Mouse (Mus musculus) neural tube, embryonic 15.5 days (tissue): ENCODE measurements around the gene Slc2a13. TPM values are rescaled to one million over a fixed set of nuclear protein-coding genes. Genes with fewer than 3 reads are reported as not detected.

ENCODE experiments used
- ATAC-seq: fragments of 200-750 bp; cut with Nextera tagmentation; 2 replicates; pipeline ENCODE4 v1.8.0; 2017; ENCODE audit warnings: mild to moderate bottlenecking, moderate TSS enrichment, moderate library complexity; ENCODE audit not compliant: low FRiP score
- H3K27ac ChIP-seq: fragments of 300-500 bp; sonication (generic); replicated peaks from 2 replicates; pipeline ENCODE4 v1.5.1; 2015; ENCODE audit warnings: mild to moderate bottlenecking, inconsistent platforms
- H3K27me3 ChIP-seq: fragments of 300-500 bp; sonication (generic); replicated peaks from 2 replicates; pipeline ENCODE4 v1.6.1; 2015; ENCODE audit warnings: inconsistent platforms
- H3K36me3 ChIP-seq: fragments of 300-500 bp; sonication (generic); 2 replicates; pipeline ENCODE4 v1.6.1; 2015; ENCODE audit warnings: inconsistent platforms
- H3K4me1 ChIP-seq: fragments of 300-500 bp; sonication (generic); 2 replicates; pipeline ENCODE4 v1.6.1; 2015; ENCODE audit warnings: inconsistent platforms
- H3K4me2 ChIP-seq: fragments of 300-500 bp; sonication (generic); 2 replicates; pipeline ENCODE4 v1.6.1; 2015; ENCODE audit warnings: inconsistent platforms, mild to moderate bottlenecking, moderate library complexity
- H3K4me3 ChIP-seq: fragments of 300-500 bp; sonication (generic); replicated peaks from 2 replicates; pipeline ENCODE4 v1.5.1; 2015; ENCODE audit warnings: mild to moderate bottlenecking, inconsistent platforms
- H3K9ac ChIP-seq: fragments of 300-500 bp; sonication (generic); replicated peaks from 2 replicates; pipeline ENCODE4 v1.6.1; 2015; ENCODE audit warnings: mild to moderate bottlenecking, inconsistent platforms
- H3K9me3 ChIP-seq: fragments of 300-500 bp; sonication (generic); replicated peaks from 2 replicates; pipeline ENCODE4 v1.6.1; 2016; ENCODE audit warnings: inconsistent platforms
- WGBS: fragments of 180-500 bp; shearing (Covaris S2); methylation state at CpG from one replicate; pipeline ENCODE4 v1.1.7; 2015; ENCODE audit warnings: mixed read lengths; 5-methylcytosine and 5-hydroxymethylcytosine counted together
- polyA plus RNA-seq: library from polyadenylated mRNA; unstranded; fragments of >200 nt; fragmentation: Nextera tagmentation; extraction: Ambion mirVana; gene quantifications from 2 replicates; pipeline ENCODE4 v1.2.1, GENCODE M21; 2015

Slc2a13 gene
- polyA plus RNA-seq, 1 experiment from 2014 or later: 4.7 TPM

GRCm38 (mm10) chr15:91495014-91495413 lies 78.0 kb downstream of the Slc2a13 start:
- no peak for ATAC-seq
- H3K4me2 ChIP-seq: no peak overlapping the region
- no peaks in the 10 kb centered on the region for H3K9me3 ChIP-seq
- H3K27ac ChIP-seq: no peak overlapping the region
- H3K27me3 ChIP-seq: no peaks in the 10 kb centered on the region
- H3K4me3 ChIP-seq: no peak overlapping the region
- 79% methylated on average over 4 of the region's 4 CpGs for WGBS
- 0 out of 2 replicates have a peak, but pooled peaks cover 4% of the 10 kb centered on the region for H3K36me3 ChIP-seq
- no peaks in the 10 kb centered on the region for H3K4me1 ChIP-seq
- no peak overlapping the region for H3K9ac ChIP-seq

GRCm38 (mm10) chr15:91479924-91480615 lies 93.0 kb downstream of the Slc2a13 start:
- no peak overlapping the region for H3K9ac ChIP-seq
- no peaks in the 10 kb centered on the region for H3K27me3 ChIP-seq
- no peak overlapping the region for H3K27ac ChIP-seq
- H3K36me3 ChIP-seq: no peaks in the 10 kb centered on the region
- no peak overlapping the region for H3K4me3 ChIP-seq
- no peak for ATAC-seq
- peaks cover 3% of the 10 kb centered on the region; the same call in 1 of the 2 replicates for H3K9me3 ChIP-seq
- no peaks in the 10 kb centered on the region for H3K4me1 ChIP-seq
- 85% methylated on average over 14 of the region's 14 CpGs for WGBS
- H3K4me2 ChIP-seq: no peak overlapping the region

GRCm38 (mm10) chr15:91477766-91478165 lies 95.3 kb downstream of the Slc2a13 start:
- no peaks in the 10 kb centered on the region for H3K4me1 ChIP-seq
- no peak overlapping the region for H3K4me3 ChIP-seq
- H3K9ac ChIP-seq: no peak overlapping the region
- no peaks in the 10 kb centered on the region for H3K27me3 ChIP-seq
- no peak overlapping the region for H3K4me2 ChIP-seq
- H3K9me3 ChIP-seq: no peaks in the 10 kb centered on the region
- no peaks in the 10 kb centered on the region for H3K36me3 ChIP-seq
- no peak for ATAC-seq
- 39% methylated on average over 5 of the region's 5 CpGs for WGBS
- no peak overlapping the region for H3K27ac ChIP-seq

- WGBS: 93% methylated on average over 2 of the region's 2 CpGs
- no peak overlapping the region for H3K4me2 ChIP-seq
- no peak for ATAC-seq
Measured at GRCm38 (mm10) chr15:91473690-91474409, 99.2 kb downstream of the Slc2a13 start.

GRCm38 (mm10) chr15:91465331-91465730 lies 107.7 kb downstream of the Slc2a13 start:
- H3K4me2 ChIP-seq: no peak overlapping the region
- no peaks in the 10 kb centered on the region for H3K9me3 ChIP-seq
- no peak overlapping the region for H3K27ac ChIP-seq
- H3K4me1 ChIP-seq: peaks cover 6% of the 10 kb centered on the region; the same call in 1 of the 2 replicates
- no peak overlapping the region for H3K4me3 ChIP-seq
- no peak overlapping the region for H3K9ac ChIP-seq
- no peaks in the 10 kb centered on the region for H3K27me3 ChIP-seq
- ATAC-seq: no peak
- H3K36me3 ChIP-seq: no peaks in the 10 kb centered on the region
- WGBS: 77% methylated on average over 3 of the region's 3 CpGs

More at GRCm38 (mm10) chr15:91473690-91474409, 99.2 kb downstream of the Slc2a13 start:
- Histone ChIP-seq H3K36me3 (no peaks in the 10 kb centered on the region), H3K4me1 (no peaks in the 10 kb centered on the region), H3K4me3 (no peak overlapping the region), H3K9ac (no peak overlapping the region), H3K27me3 (no peaks in the 10 kb centered on the region), H3K9me3 (no peaks in the 10 kb centered on the region), H3K27ac (no peak overlapping the region)

- Histone ChIP-seq H3K4me1 (peaks cover 6% of the 10 kb centered on the region; the same call in 1 of the 2 replicates), H3K36me3 (no peaks in the 10 kb centered on the region), H3K9ac (no peak overlapping the region), H3K9me3 (no peaks in the 10 kb centered on the region), H3K4me2 (no peak overlapping the region), H3K4me3 (no peak overlapping the region), H3K27me3 (no peaks in the 10 kb centered on the region), H3K27ac (no peak overlapping the region)
- no peak for ATAC-seq
- 91% methylated on average over 10 of the region's 10 CpGs for WGBS
Measured at GRCm38 (mm10) chr15:91463857-91464435, 109.1 kb downstream of the Slc2a13 start.

GRCm38 (mm10) chr15:91463026-91463661 lies 109.9 kb downstream of the Slc2a13 start:
- no peaks in the 10 kb centered on the region for H3K9me3 ChIP-seq
- H3K27me3 ChIP-seq: no peaks in the 10 kb centered on the region
- H3K9ac ChIP-seq: no peak overlapping the region
- H3K27ac ChIP-seq: no peak overlapping the region
- H3K4me3 ChIP-seq: no peak overlapping the region
- no peak for ATAC-seq
- H3K4me2 ChIP-seq: no peak overlapping the region
- H3K4me1 ChIP-seq: peaks cover 6% of the 10 kb centered on the region; the same call in 1 of the 2 replicates
- H3K36me3 ChIP-seq: no peaks in the 10 kb centered on the region
- WGBS: 71% methylated on average over 16 of the region's 16 CpGs

- ATAC-seq: no peak
- no peak overlapping the region for H3K27ac ChIP-seq
- no peak overlapping the region for H3K4me2 ChIP-seq
- no peaks in the 10 kb centered on the region for H3K36me3 ChIP-seq
- H3K9me3 ChIP-seq: no peaks in the 10 kb centered on the region
- WGBS: 23% methylated on average over 2 of the region's 2 CpGs
- H3K4me1 ChIP-seq: peaks cover 6% of the 10 kb centered on the region; the same call in 1 of the 2 replicates
- H3K27me3 ChIP-seq: no peaks in the 10 kb centered on the region
- H3K4me3 ChIP-seq: no peak overlapping the region
- no peak overlapping the region for H3K9ac ChIP-seq
Measured at GRCm38 (mm10) chr15:91461940-91462339, 111.1 kb downstream of the Slc2a13 start.

GRCm38 (mm10) chr15:91457202-91457601 lies 115.9 kb downstream of the Slc2a13 start:
- Histone ChIP-seq H3K4me3 (no peak overlapping the region), H3K4me1 (peaks cover 3% of the 10 kb centered on the region; the same call in 1 of the 2 replicates), H3K27me3 (no peaks in the 10 kb centered on the region), H3K9me3 (no peaks in the 10 kb centered on the region), H3K36me3 (no peaks in the 10 kb centered on the region), H3K4me2 (no peak overlapping the region), H3K27ac (no peak overlapping the region), H3K9ac (no peak overlapping the region)
- 72% methylated on average over 2 of the region's 2 CpGs for WGBS
- no peak for ATAC-seq

- Histone ChIP-seq H3K4me3 (no peak overlapping the region), H3K9me3 (0 out of 2 replicates have a peak, but pooled peaks cover 2% of the 10 kb centered on the region), H3K4me2 (no peak overlapping the region), H3K4me1 (no peaks in the 10 kb centered on the region), H3K9ac (no peak overlapping the region), H3K27ac (no peak overlapping the region), H3K36me3 (no peaks in the 10 kb centered on the region), H3K27me3 (no peaks in the 10 kb centered on the region)
- ATAC-seq: no peak
- WGBS: 82% methylated on average over 6 of the region's 6 CpGs
Measured at GRCm38 (mm10) chr15:91445399-91445798, 127.7 kb downstream of the Slc2a13 start.

GRCm38 (mm10) chr15:91443449-91443848 lies 129.6 kb downstream of the Slc2a13 start:
- H3K36me3 ChIP-seq: no peaks in the 10 kb centered on the region
- no peaks in the 10 kb centered on the region for H3K27me3 ChIP-seq
- H3K4me2 ChIP-seq: no peak overlapping the region
- 60% methylated on average over 8 of the region's 8 CpGs for WGBS
- no peaks in the 10 kb centered on the region for H3K9me3 ChIP-seq
- H3K4me3 ChIP-seq: no peak overlapping the region
- no peak overlapping the region for H3K27ac ChIP-seq
- H3K9ac ChIP-seq: no peak overlapping the region
- no peak for ATAC-seq
- no peaks in the 10 kb centered on the region for H3K4me1 ChIP-seq
